ENCODE assay signal across 18 mouse cellular contexts in genomic region chr15:67902982-67903381, GRCm38 (mm10).
DNase-seq lines count a peak whose midpoint lies in the region; ATAC-seq and TF ChIP-seq lines count a peak whose summit lies in the region.
"Had no signal": no experiment of that assay in that cellular context is flagged by ENCODE, and none has a peak within 500 bp of the region (broad histone marks: within the 10 kb centered on the region; RNA-seq: fewer than 3 reads in every experiment).

No protein-coding gene starts in this region.

- H3K79me2 ChIP-seq in liver, adult 2 months (ENCODE audit: control insufficient read depth, insufficient read depth, low read length) = no peaks in the 10 kb centered on the region

- H3K9ac ChIP-seq in liver, adult 2 months (ENCODE audit: low read depth, low read length) = no peak overlapping the region
- no peak overlapping the region for H3K9ac ChIP-seq in liver, embryonic 12.5 days
- no peak overlapping the region for H3K9ac ChIP-seq in forebrain, embryonic 14.5 days (ENCODE audit: low read length)
- H3K9ac ChIP-seq: embryonic facial prominence, embryonic 15.5 days; forebrain, embryonic 15.5 days; lung, embryonic 15.5 days; midbrain, embryonic 13.5 days had no signal

- TF ChIP-seq CTCF in liver, adult 2 months (IDR thresholded peaks at IDR 0.05; ENCODE audit: low read depth, low read length) = no peak
- TF ChIP-seq CTCF in bone marrow, adult 2 months (IDR thresholded peaks at IDR 0.05; ENCODE audit: control insufficient read depth, insufficient read depth, low read length) = no peak

- no peak overlapping the region for H3K4me2 ChIP-seq in liver, embryonic 12.5 days
- no peak overlapping the region for H3K4me2 ChIP-seq in forebrain, embryonic 14.5 days (ENCODE audit: low read length)
- H3K4me2 ChIP-seq: embryonic facial prominence, embryonic 15.5 days; forebrain, embryonic 15.5 days; lung, embryonic 15.5 days; midbrain, embryonic 13.5 days had no signal

- H3K36me3 ChIP-seq in liver, adult 2 months (ENCODE audit: control insufficient read depth, insufficient read depth, low read length) = no peaks in the 10 kb centered on the region
- no peaks in the 10 kb centered on the region for H3K36me3 ChIP-seq in liver, embryonic 12.5 days
- H3K36me3 ChIP-seq in hindbrain, embryonic 10.5 days = no peaks in the 10 kb centered on the region
- H3K36me3 ChIP-seq in forebrain, embryonic 14.5 days (ENCODE audit: control insufficient read depth, insufficient read depth, low read length) = no peaks in the 10 kb centered on the region
- H3K36me3 ChIP-seq: embryonic facial prominence, embryonic 15.5 days; forebrain, embryonic 15.5 days; lung, embryonic 15.5 days; midbrain, embryonic 13.5 days had no signal

- DNase-seq in liver, adult 2 months (ENCODE audit: extremely low read depth, low read depth, low spot score) = peak; percentile 45
- DNase-seq in fat pad, adult 2 months (ENCODE audit: extremely low read depth, low read depth, low spot score) = peak; percentile 59
- DNase-seq in hindbrain, embryonic 10.5 days (ENCODE audit: low spot score) = no peak
- DNase-seq in frontal cortex, postnatal 10 days (ENCODE audit: low spot score in 2 of 2) = no peak
- no peak for DNase-seq in forebrain, embryonic 14.5 days (ENCODE audit: low spot score)
- DNase-seq: adrenal gland, adult 8-10 months; cerebellum, adult 11-12 months; left cerebral cortex, postnatal 4 days; thymus, postnatal 25 days had no signal

- ATAC-seq in liver, embryonic 12.5 days = no peak
- ATAC-seq in megakaryocyte progenitor cell, adult 5-6 weeks (replicated peaks; ENCODE audit: poor library complexity) = peak; percentile 91
- no peak for ATAC-seq in forebrain, embryonic 14.5 days
- ATAC-seq: forebrain, embryonic 15.5 days; midbrain, embryonic 13.5 days had no signal

- H3K4me3 ChIP-seq in liver, adult 2 months (ENCODE audit: insufficient read depth, low read depth, low read length) = no peak overlapping the region
- H3K4me3 ChIP-seq in liver, embryonic 12.5 days = no peak overlapping the region
- H3K4me3 ChIP-seq in bone marrow, adult 2 months (replicated peaks; ENCODE audit: control insufficient read depth, low read depth, low read length) = no peak overlapping the region
- no peak overlapping the region for H3K4me3 ChIP-seq in hindbrain, embryonic 10.5 days
- no peak overlapping the region for H3K4me3 ChIP-seq in forebrain, embryonic 14.5 days (ENCODE audit: low read depth, low read length)
- H3K4me3 ChIP-seq: embryonic facial prominence, embryonic 15.5 days; forebrain, embryonic 15.5 days; lung, embryonic 15.5 days; midbrain, embryonic 13.5 days had no signal

- H3K27ac ChIP-seq in liver, adult 2 months (replicated peaks; ENCODE audit: insufficient read depth, low read depth, low read length) = no peak overlapping the region
- no peak overlapping the region for H3K27ac ChIP-seq in liver, embryonic 12.5 days
- H3K27ac ChIP-seq in bone marrow, adult 2 months (ENCODE audit: control insufficient read depth, insufficient read depth, low read depth, low read length, poor library complexity) = peak overlapping the region; percentile 60; the same call in 1 of the 2 replicates
- H3K27ac ChIP-seq in hindbrain, embryonic 10.5 days = no peak overlapping the region
- no peak overlapping the region for H3K27ac ChIP-seq in forebrain, embryonic 14.5 days (ENCODE audit: low read depth, low read length)
- H3K27ac ChIP-seq: embryonic facial prominence, embryonic 15.5 days; forebrain, embryonic 15.5 days; kidney, postnatal 0 days; lung, embryonic 15.5 days; midbrain, embryonic 13.5 days; stomach, postnatal 0 days had no signal

- H3K4me1 ChIP-seq in liver, adult 2 months (ENCODE audit: control insufficient read depth, insufficient read depth, low read length) = no peaks in the 10 kb centered on the region
- H3K4me1 ChIP-seq in liver, embryonic 12.5 days = no peaks in the 10 kb centered on the region
- peaks cover 1% of the 10 kb centered on the region; the same call in 1 of the 2 replicates for H3K4me1 ChIP-seq in bone marrow, adult 2 months (ENCODE audit: control insufficient read depth, insufficient read depth, low read length)
- no peaks in the 10 kb centered on the region for H3K4me1 ChIP-seq in hindbrain, embryonic 10.5 days (replicated peaks)
- H3K4me1 ChIP-seq in forebrain, embryonic 14.5 days (ENCODE audit: control insufficient read depth, insufficient read depth, low read length) = 0 out of 2 replicates have a peak, but pooled peaks cover 5% of the 10 kb centered on the region
- H3K4me1 ChIP-seq: midbrain, embryonic 13.5 days had no signal

- 82% methylated on average over 2 of the region's 2 CpGs for WGBS in liver, adult 2 months
- WGBS in liver, embryonic 12.5 days (ENCODE audit: insufficient replicate concordance) = 41% methylated on average over 2 of the region's 2 CpGs
- 18% methylated on average over 2 of the region's 2 CpGs for WGBS in bone marrow, adult 2 months
- WGBS in hindbrain, embryonic 10.5 days = 89% methylated on average over 2 of the region's 2 CpGs
- WGBS in forebrain, embryonic 14.5 days = 95% methylated on average over 2 of the region's 2 CpGs

- H3K9me3 ChIP-seq in liver, embryonic 12.5 days (replicated peaks) = no peaks in the 10 kb centered on the region
- no peaks in the 10 kb centered on the region for H3K9me3 ChIP-seq in hindbrain, embryonic 10.5 days
- no peaks in the 10 kb centered on the region for H3K9me3 ChIP-seq in forebrain, embryonic 14.5 days (replicated peaks; ENCODE audit: control insufficient read depth, low read length)
- H3K9me3 ChIP-seq: embryonic facial prominence, embryonic 15.5 days; forebrain, embryonic 15.5 days; lung, embryonic 15.5 days; midbrain, embryonic 13.5 days had no signal

- peaks cover 3% of the 10 kb centered on the region; the same call in 1 of the 2 replicates for H3K27me3 ChIP-seq in liver, adult 2 months (ENCODE audit: control insufficient read depth, insufficient read depth, low read length)
- H3K27me3 ChIP-seq in liver, embryonic 12.5 days (replicated peaks) = no peaks in the 10 kb centered on the region
- no peaks in the 10 kb centered on the region for H3K27me3 ChIP-seq in hindbrain, embryonic 10.5 days (ENCODE audit: insufficient read depth, poor library complexity, severe bottlenecking)
- no peaks in the 10 kb centered on the region for H3K27me3 ChIP-seq in forebrain, embryonic 14.5 days (replicated peaks; ENCODE audit: control insufficient read depth, insufficient read depth, low read length)
- H3K27me3 ChIP-seq: embryonic facial prominence, embryonic 15.5 days; forebrain, embryonic 15.5 days; lung, embryonic 15.5 days; midbrain, embryonic 13.5 days had no signal

- TF ChIP-seq POLR2A in liver, adult 2 months (IDR thresholded peaks at IDR 0.05; ENCODE audit: extremely low read depth, insufficient read depth, low read length) = no peak
- TF ChIP-seq POLR2A in bone marrow, adult 2 months (IDR thresholded peaks at IDR 0.05; ENCODE audit: borderline replicate concordance, control insufficient read depth, low read depth, low read length) = no peak

Comparison
In these comparisons a context has a peak if more than half of its experiments do, and no peak if none do; other contexts are left out.
1. DNase-seq: peak in liver, adult 2 months (single experiment) and fat pad, adult 2 months (single experiment); none in hindbrain, embryonic 10.5 days (single experiment), frontal cortex, postnatal 10 days (0 of 2) and forebrain, embryonic 14.5 days (single experiment).